32 mouse cellular contexts compared by ENCODE assay signal in genomic region chr4:119614724-119615123, GRCm38 (mm10). TPM values are rescaled to one million over a fixed set of nuclear protein-coding genes. Genes with fewer than 3 reads are reported as not detected.
DNase-seq lines count a peak whose midpoint lies in the region; ATAC-seq and TF ChIP-seq lines count a peak whose summit lies in the region.
"Had no signal": no experiment of that assay in that cellular context is flagged by ENCODE, and none has a peak within 500 bp of the region (broad histone marks: within the 10 kb centered on the region; RNA-seq: fewer than 3 reads in every experiment).

No protein-coding gene starts in this region.

- no peak overlapping the region for H3K4me2 ChIP-seq in heart, postnatal 0 days (ENCODE audit: low read depth, low read length)
- H3K4me2 ChIP-seq in midbrain, embryonic 11.5 days = no peak overlapping the region
- H3K4me2 ChIP-seq in midbrain, embryonic 16.5 days (ENCODE audit: low read length) = no peak overlapping the region
- H3K4me2 ChIP-seq: embryonic facial prominence, embryonic 12.5 days; embryonic facial prominence, embryonic 15.5 days; forebrain, embryonic 15.5 days; hindbrain, embryonic 12.5 days had no signal

- intact Hi-C loops in heart, postnatal 10 days (cut with DNase I) = no loop called here

- no peak for ATAC-seq in heart, postnatal 0 days (ENCODE audit: insufficient read depth, low read depth)
- ATAC-seq in midbrain, embryonic 11.5 days (ENCODE audit: low FRiP score) = no peak
- no peak for ATAC-seq in midbrain, embryonic 16.5 days
- peak; percentile 51 for ATAC-seq in CD4-positive, CD25-positive, alpha-beta regulatory T cell, adult 4 months
- ATAC-seq: forebrain, embryonic 15.5 days; intestine, embryonic 16.5 days had no signal

- DNase-seq in heart, postnatal 0 days (ENCODE audit: low spot score) = no peak
- DNase-seq in heart, postnatal 10 days = no peak
- DNase-seq in midbrain, embryonic 11.5 days (ENCODE audit: low spot score, missing footprints) = peak; percentile 45
- no peak for DNase-seq in cerebellum, adult 9-11 months
- DNase-seq: adrenal gland, adult 2 months; adrenal gland, postnatal 36 days; cerebellum, adult 18-20 months; cerebellum, adult 9-10 months; cerebellum, postnatal 25 days; gastrocnemius, postnatal 10 days; gastrocnemius, postnatal 36 days; heart, adult 2 months; kidney, adult 18-20 months had no signal

- H3K4me1 ChIP-seq in heart, postnatal 0 days (ENCODE audit: control insufficient read depth, insufficient read depth) = peaks cover 7% of the 10 kb centered on the region; the same call in 1 of the 2 replicates
- no peaks in the 10 kb centered on the region for H3K4me1 ChIP-seq in midbrain, embryonic 11.5 days (ENCODE audit: control insufficient read depth, insufficient read depth, low read length)
- peaks cover 7% of the 10 kb centered on the region; the same call in 1 of the 2 replicates for H3K4me1 ChIP-seq in midbrain, embryonic 16.5 days (ENCODE audit: control insufficient read depth, insufficient read depth, low read length)
- H3K4me1 ChIP-seq: embryonic facial prominence, embryonic 15.5 days had no signal

- H3K36me3 ChIP-seq in heart, postnatal 0 days (replicated peaks; ENCODE audit: control insufficient read depth, insufficient read depth, low read length) = peaks cover 27% of the 10 kb centered on the region
- H3K36me3 ChIP-seq in midbrain, embryonic 11.5 days (ENCODE audit: control insufficient read depth, insufficient read depth, low read length) = no peaks in the 10 kb centered on the region
- no peaks in the 10 kb centered on the region; the same call in 1 of the 2 replicates for H3K36me3 ChIP-seq in midbrain, embryonic 16.5 days (ENCODE audit: control insufficient read depth, insufficient read depth, low read length)

- TF ChIP-seq EP300 in heart, postnatal 0 days (IDR thresholded peaks at IDR 0.05; ENCODE audit: low read depth) = no peak

- WGBS in heart, postnatal 0 days = 34% methylated on average over 4 of the region's 4 CpGs
- 89% methylated on average over 4 of the region's 4 CpGs for WGBS in midbrain, embryonic 11.5 days
- WGBS in midbrain, embryonic 16.5 days = 86% methylated on average over 4 of the region's 4 CpGs

- no peak for TF ChIP-seq CTCF in heart, postnatal 0 days (IDR thresholded peaks at IDR 0.05; ENCODE audit: low read depth)

- no peak overlapping the region for H3K4me3 ChIP-seq in heart, postnatal 0 days (ENCODE audit: low read depth, low read length)
- H3K4me3 ChIP-seq in midbrain, embryonic 11.5 days (ENCODE audit: low read depth, low read length) = no peak overlapping the region
- H3K4me3 ChIP-seq in midbrain, embryonic 16.5 days (ENCODE audit: low read depth, low read length) = no peak overlapping the region
- H3K4me3 ChIP-seq: embryonic facial prominence, embryonic 12.5 days; embryonic facial prominence, embryonic 15.5 days; forebrain, embryonic 15.5 days; heart, adult 2 months; heart, embryonic 10.5 days; hindbrain, embryonic 12.5 days had no signal

- H3K27ac ChIP-seq in heart, postnatal 0 days (ENCODE audit: low read depth) = peak overlapping the region; percentile 51; the same call in 1 of the 2 replicates
- no peak overlapping the region for H3K27ac ChIP-seq in midbrain, embryonic 11.5 days (ENCODE audit: low read depth, low read length)
- no peak overlapping the region for H3K27ac ChIP-seq in midbrain, embryonic 16.5 days (ENCODE audit: low read length)
- H3K27ac ChIP-seq: embryonic facial prominence, embryonic 12.5 days; embryonic facial prominence, embryonic 15.5 days; forebrain, embryonic 15.5 days; heart, adult 2 months; heart, embryonic 10.5 days; hindbrain, embryonic 12.5 days had no signal

- no peak overlapping the region for H3K9ac ChIP-seq in heart, postnatal 0 days (replicated peaks; ENCODE audit: low read depth, low read length)
- no peak overlapping the region for H3K9ac ChIP-seq in midbrain, embryonic 11.5 days (ENCODE audit: low read length)
- H3K9ac ChIP-seq in midbrain, embryonic 16.5 days (ENCODE audit: low read depth, low read length) = no peak overlapping the region
- H3K9ac ChIP-seq: embryonic facial prominence, embryonic 12.5 days; embryonic facial prominence, embryonic 15.5 days; forebrain, embryonic 15.5 days; hindbrain, embryonic 12.5 days had no signal

- no peaks in the 10 kb centered on the region for H3K9me3 ChIP-seq in heart, postnatal 0 days (replicated peaks; ENCODE audit: control insufficient read depth, low read length)
- H3K9me3 ChIP-seq in midbrain, embryonic 11.5 days (ENCODE audit: control insufficient read depth, low read length) = no peaks in the 10 kb centered on the region
- no peaks in the 10 kb centered on the region for H3K9me3 ChIP-seq in midbrain, embryonic 16.5 days (replicated peaks; ENCODE audit: control insufficient read depth, low read length, poor library complexity, severe bottlenecking)
- H3K9me3 ChIP-seq: embryonic facial prominence, embryonic 12.5 days; embryonic facial prominence, embryonic 15.5 days; forebrain, embryonic 15.5 days; G1E; heart, embryonic 10.5 days; hindbrain, embryonic 12.5 days had no signal

- no peaks in the 10 kb centered on the region for H3K27me3 ChIP-seq in heart, postnatal 0 days (ENCODE audit: control insufficient read depth, insufficient read depth, low read length)
- H3K27me3 ChIP-seq in midbrain, embryonic 11.5 days (ENCODE audit: control insufficient read depth, insufficient read depth, low read length) = no peaks in the 10 kb centered on the region
- H3K27me3 ChIP-seq in midbrain, embryonic 16.5 days (ENCODE audit: control insufficient read depth, insufficient read depth, low read depth, low read length) = no peaks in the 10 kb centered on the region
- H3K27me3 ChIP-seq: CH12.LX; embryonic facial prominence, embryonic 12.5 days; embryonic facial prominence, embryonic 15.5 days; forebrain, embryonic 15.5 days; hindbrain, embryonic 12.5 days had no signal

RNA-seq across cellular contexts. Expression of gene Guca2a, which starts 22.8 kb away (rescaled TPM):
- not detected in 2 replicates for total RNA-seq in heart, postnatal 0 days (2014; rRNA removed; ENCODE audit: low replicate concordance)
- 0.29 and 0.42 TPM in 2 replicates for polyA plus RNA-seq in heart, postnatal 0 days (2015; fragmentation: Nextera tagmentation; extraction: Ambion mirVana)
- not detected for total RNA-seq in heart, postnatal 10 days (2021)
- not detected in 2 replicates for polyA plus RNA-seq in midbrain, embryonic 11.5 days (2014; fragmentation: Nextera tagmentation; extraction: Ambion mirVana)
- polyA plus RNA-seq in midbrain, embryonic 16.5 days (2015; fragmentation: Nextera tagmentation; extraction: Ambion mirVana) = not detected in 2 replicates
- polyA plus RNA-seq in CD4-positive, CD25-positive, alpha-beta regulatory T cell, adult 4 months (2017; shearing (Covaris generic)) = not detected
- total RNA-seq: adrenal gland, adult 2 months; adrenal gland, postnatal 36 days; CH12.LX; common myeloid progenitor, adult 5-6 weeks; G1E; gastrocnemius, adult 18-20 months; gastrocnemius, postnatal 10 days; gastrocnemius, postnatal 36 days; granulocyte monocyte progenitor cell, adult 5-6 weeks; heart, adult 2 months; heart, postnatal 25 days; hematopoietic stem cell, adult 5-6 weeks had no signal
- polyA plus RNA-seq: adrenal gland, adult 2 months; embryonic facial prominence, embryonic 12.5 days; embryonic facial prominence, embryonic 15.5 days; forebrain, embryonic 11.5 days; forebrain, embryonic 15.5 days; G1E; heart, embryonic 10.5 days; heart, embryonic 14.5 days; hindbrain, embryonic 12.5 days; hindbrain, embryonic 16.5 days; inflammation-experienced regulatory T-cells, adult 6 months had no signal

RNA-seq across cellular contexts. Expression of gene Guca2b, which starts 44.0 kb away (rescaled TPM):
- not detected in 2 replicates for total RNA-seq in heart, postnatal 0 days (2014; rRNA removed; ENCODE audit: low replicate concordance)
- polyA plus RNA-seq in heart, postnatal 0 days (2015; fragmentation: Nextera tagmentation; extraction: Ambion mirVana) = not detected in 2 replicates
- total RNA-seq in heart, postnatal 10 days (2021) = not detected
- not detected in 2 replicates for polyA plus RNA-seq in midbrain, embryonic 11.5 days (2014; fragmentation: Nextera tagmentation; extraction: Ambion mirVana)
- polyA plus RNA-seq in midbrain, embryonic 16.5 days (2015; fragmentation: Nextera tagmentation; extraction: Ambion mirVana) = not detected in 2 replicates
- polyA plus RNA-seq in CD4-positive, CD25-positive, alpha-beta regulatory T cell, adult 4 months (2017; shearing (Covaris generic)) = not detected
- total RNA-seq: adrenal gland, adult 2 months; adrenal gland, postnatal 36 days; common myeloid progenitor, adult 5-6 weeks; gastrocnemius, adult 18-20 months; gastrocnemius, postnatal 10 days; gastrocnemius, postnatal 36 days; granulocyte monocyte progenitor cell, adult 5-6 weeks; heart, postnatal 25 days; hematopoietic stem cell, adult 5-6 weeks had no signal
- polyA plus RNA-seq: adrenal gland, adult 2 months; embryonic facial prominence, embryonic 12.5 days; embryonic facial prominence, embryonic 15.5 days; forebrain, embryonic 11.5 days; forebrain, embryonic 15.5 days; G1E; heart, embryonic 10.5 days; heart, embryonic 14.5 days; hindbrain, embryonic 12.5 days; hindbrain, embryonic 16.5 days; inflammation-experienced regulatory T-cells, adult 6 months had no signal
